Mouse (Mus musculus) bone marrow macrophage, adult 2 months (primary cell): ENCODE measurements at regions not wholly inside any gene's neighbourhood (a gene's known extent, or its start where the extent isn't known, plus 50 kb on each side); places are given as distances from the start of the nearest gene placed in this dataset.
A peak's percentile ranks its signal among the peaks of the same experiment; 100 is the strongest.
"Not testable (repeated sequence)": the region's sequence is repeated elsewhere in the genome, so short reads cannot be mapped to it uniquely, and the experiment has no call there.

Experiments used
- H3K27ac ChIP-seq: 2 replicates; pipeline ENCODE4 v1.5.1; 2012; ENCODE audit warnings: low read depth, low read length; ENCODE audit not compliant: insufficient read depth
- H3K4me1 ChIP-seq: 2 replicates; pipeline ENCODE4 v1.6.1; 2012; ENCODE audit warnings: low read length; ENCODE audit not compliant: control insufficient read depth, insufficient read depth
- H3K4me3 ChIP-seq: 2 replicates; pipeline ENCODE4 v1.5.1; 2012; ENCODE audit warnings: mild to moderate bottlenecking, low read length, moderate library complexity; ENCODE audit not compliant: insufficient read depth
- CTCF ChIP-seq: IDR thresholded peaks from 2 replicates; pipeline ENCODE4 v1.5.1; 2012; ENCODE audit warnings: low read depth, mild to moderate bottlenecking, low read length, moderate library complexity
- POLR2A ChIP-seq: IDR thresholded peaks from 2 replicates; pipeline ENCODE4 v1.6.1; 2012; ENCODE audit warnings: mild to moderate bottlenecking, low read depth, low read length, borderline replicate concordance

GRCm38 (mm10) chr12:64137997-64138396, 336.5 kb downstream of the Fscb start:
- Histone ChIP-seq H3K4me1 (no peaks in the 10 kb centered on the region), H3K27ac (no peak overlapping the region), H3K4me3 (no peak overlapping the region)
- TF ChIP-seq CTCF (no peak), POLR2A (no peak)

GRCm38 (mm10) chr12:64116438-64116837, 358.1 kb downstream of the Fscb start:
- TF ChIP-seq POLR2A (no peak), CTCF (no peak)
- H3K27ac ChIP-seq: no peak overlapping the region
- no peak overlapping the region for H3K4me3 ChIP-seq
- no peaks in the 10 kb centered on the region for H3K4me1 ChIP-seq

- Histone ChIP-seq H3K4me1 (no peaks in the 10 kb centered on the region), H3K4me3 (no peak overlapping the region), H3K27ac (no peak overlapping the region)
- no peak for TF ChIP-seq POLR2A
- no peak for TF ChIP-seq CTCF
These were observed 360.0 kb downstream of the Fscb start for GRCm38 (mm10) chr12:64114476-64114875.

- no peaks in the 10 kb centered on the region for H3K4me1 ChIP-seq
- TF ChIP-seq POLR2A: no peak
- TF ChIP-seq CTCF: no peak
- H3K4me3 ChIP-seq: no peak overlapping the region
- no peak overlapping the region for H3K27ac ChIP-seq
These were observed 370.3 kb downstream of the Fscb start for GRCm38 (mm10) chr12:64104214-64104613.

- 0 out of 2 replicates have a peak, but pooled peaks have one; percentile 27 for TF ChIP-seq CTCF
- TF ChIP-seq POLR2A: no peak
- H3K27ac ChIP-seq: no peak overlapping the region
- no peak overlapping the region for H3K4me3 ChIP-seq
- H3K4me1 ChIP-seq: no peaks in the 10 kb centered on the region
These were observed 397.7 kb downstream of the Fscb start for GRCm38 (mm10) chr12:64076789-64077188.

GRCm38 (mm10) chr12:64045528-64045927, 429.0 kb downstream of the Fscb start:
- H3K4me3 ChIP-seq: no peak overlapping the region
- TF ChIP-seq CTCF (no peak), POLR2A (no peak)
- no peak overlapping the region for H3K27ac ChIP-seq
- no peaks in the 10 kb centered on the region for H3K4me1 ChIP-seq

GRCm38 (mm10) chr12:64008631-64009030, 465.9 kb downstream of the Fscb start:
- H3K4me1 ChIP-seq, H3K4me3 ChIP-seq: not testable (repeated sequence)
- H3K27ac ChIP-seq: peak overlapping the region; percentile 71
